Mouse (Mus musculus) liver, embryonic 16.5 days (tissue): ENCODE measurements around the gene Hist1h4a. TPM values are rescaled to one million over a fixed set of nuclear protein-coding genes. Genes with fewer than 3 reads are reported as not detected.

ENCODE experiments used
- ATAC-seq: fragments of 200-750 bp; cut with Nextera tagmentation; 2 replicates; pipeline ENCODE4 v1.8.0; 2017; ENCODE audit warnings: low read depth, mild to moderate bottlenecking, moderate number of reproducible peaks, moderate library complexity
- H3K27ac ChIP-seq: fragments of 300-500 bp; sonication (generic); 2 replicates; pipeline ENCODE4 v1.5.1; 2014; ENCODE audit warnings: mild to moderate bottlenecking, low read length
- H3K27me3 ChIP-seq: fragments of 300-500 bp; sonication (generic); 2 replicates; pipeline ENCODE4 v1.6.1; 2014; ENCODE audit warnings: low read depth, low read length, mixed read lengths; ENCODE audit not compliant: control insufficient read depth, insufficient read depth
- H3K36me3 ChIP-seq: fragments of 300-500 bp; sonication (generic); 2 replicates; pipeline ENCODE4 v1.6.1; 2014; ENCODE audit warnings: mild to moderate bottlenecking; ENCODE audit not compliant: control insufficient read depth, insufficient read depth
- H3K4me1 ChIP-seq: fragments of 300-500 bp; sonication (generic); 2 replicates; pipeline ENCODE4 v1.6.1; 2014; ENCODE audit warnings: low read depth, low read length, mixed read lengths; ENCODE audit not compliant: control insufficient read depth
- H3K4me2 ChIP-seq: fragments of 300-500 bp; sonication (generic); 2 replicates; pipeline ENCODE4 v1.6.1; 2014; ENCODE audit warnings: low read depth, low read length, mixed read lengths
- H3K4me3 ChIP-seq: fragments of 300-500 bp; sonication (generic); 2 replicates; pipeline ENCODE4 v1.5.1; 2014; ENCODE audit warnings: low read depth, mild to moderate bottlenecking, low read length
- H3K9ac ChIP-seq: fragments of 300-500 bp; sonication (generic); 2 replicates; pipeline ENCODE4 v1.6.1; 2014; ENCODE audit warnings: low read depth, low read length
- H3K9me3 ChIP-seq: fragments of 300-500 bp; sonication (generic); replicated peaks from 2 replicates; pipeline ENCODE4 v1.6.1; 2016; ENCODE audit warnings: low read length; ENCODE audit not compliant: control insufficient read depth
- WGBS: fragments of 180-500 bp; shearing (Covaris S2); extraction: QIAGEN DNeasy Blood & Tissue Kit; methylation state at CpG from one replicate; pipeline ENCODE4 v1.1.7; 2014; ENCODE audit not compliant: insufficient replicate concordance; 5-methylcytosine and 5-hydroxymethylcytosine counted together
- polyA plus RNA-seq: library from polyadenylated mRNA; unstranded; fragments of >200 nt; fragmentation: Nextera tagmentation; extraction: Ambion mirVana; gene quantifications from 2 replicates; pipeline ENCODE4 v1.2.1, GENCODE M21; 2015

Gene Hist1h4a
- polyA plus RNA-seq, 1 experiment from 2014 or later, result 0.48 TPM

- H3K27ac ChIP-seq, result peak overlapping the region; percentile 96
- peak overlapping the region; percentile 67 for H3K4me3 ChIP-seq
- ATAC-seq, result no peak
- WGBS, result under 1% methylated on average over 19 of the region's 27 CpGs
- H3K36me3 ChIP-seq, result no peaks in the 10 kb centered on the region
- H3K9me3 ChIP-seq, result no peaks in the 10 kb centered on the region
- H3K27me3 ChIP-seq, result no peaks in the 10 kb centered on the region
- H3K4me1 ChIP-seq, result peaks cover 46% of the 10 kb centered on the region
- H3K9ac ChIP-seq, result peak overlapping the region; percentile 78
- peak overlapping the region; percentile 86 for H3K4me2 ChIP-seq
Measured at GRCm38 (mm10) chr13:23760240-23760971, 624 bp downstream of the Hist1h4a start.

GRCm38 (mm10) chr13:23759916-23760239 is 1.2 kb downstream of the Hist1h4a start:
- Histone ChIP-seq H3K4me3 (peak overlapping the region; percentile 67), H3K9ac (peak overlapping the region; percentile 78), H3K4me2 (peak overlapping the region; percentile 86), H3K27ac (peak overlapping the region; percentile 96), H3K27me3 (no peaks in the 10 kb centered on the region), H3K9me3 (no peaks in the 10 kb centered on the region), H3K4me1 (peaks cover 44% of the 10 kb centered on the region), H3K36me3 (no peaks in the 10 kb centered on the region)
- no peak for ATAC-seq
- WGBS, result 52% methylated on average over 1 of the region's 1 CpGs

- Histone ChIP-seq H3K27ac (peak overlapping the region; percentile 92), H3K4me3 (no peak overlapping the region), H3K4me1 (peaks cover 38% of the 10 kb centered on the region), H3K9ac (peak overlapping the region; percentile 26; the same call in 1 of the 2 replicates), H3K27me3 (no peaks in the 10 kb centered on the region), H3K9me3 (no peaks in the 10 kb centered on the region), H3K4me2 (peak overlapping the region; percentile 86), H3K36me3 (no peaks in the 10 kb centered on the region)
- ATAC-seq, result no peak
- 84% methylated on average over 3 of the region's 3 CpGs for WGBS
Measured at GRCm38 (mm10) chr13:23759251-23759771, 1.7 kb downstream of the Hist1h4a start.

GRCm38 (mm10) chr13:23757921-23758320 is 3.1 kb downstream of the Hist1h4a start:
- H3K9me3 ChIP-seq, result no peaks in the 10 kb centered on the region
- H3K27ac ChIP-seq, result peak overlapping the region; percentile 92
- 31% methylated on average over 3 of the region's 3 CpGs for WGBS
- peaks cover 34% of the 10 kb centered on the region for H3K4me1 ChIP-seq
- H3K36me3 ChIP-seq, result no peaks in the 10 kb centered on the region
- peak overlapping the region; percentile 38 for H3K4me3 ChIP-seq
- H3K4me2 ChIP-seq, result peak overlapping the region; percentile 87
- peak overlapping the region; percentile 40 for H3K9ac ChIP-seq
- H3K27me3 ChIP-seq, result no peaks in the 10 kb centered on the region
- ATAC-seq, result no peak

GRCm38 (mm10) chr13:23757211-23757773 is 3.7 kb downstream of the Hist1h4a start:
- H3K27ac ChIP-seq, result peak overlapping the region; percentile 93
- H3K36me3 ChIP-seq, result no peaks in the 10 kb centered on the region
- peaks cover 31% of the 10 kb centered on the region for H3K4me1 ChIP-seq
- peak overlapping the region; percentile 64 for H3K9ac ChIP-seq
- no peaks in the 10 kb centered on the region for H3K9me3 ChIP-seq
- peak overlapping the region; percentile 60 for H3K4me3 ChIP-seq
- under 1% methylated on average over 14 of the region's 23 CpGs for WGBS
- no peaks in the 10 kb centered on the region for H3K27me3 ChIP-seq
- ATAC-seq, result peak; percentile 7
- peak overlapping the region; percentile 87 for H3K4me2 ChIP-seq

- ATAC-seq, result peak; percentile 64
- H3K4me1 ChIP-seq, result peaks cover 31% of the 10 kb centered on the region
- H3K4me3 ChIP-seq, result peak within 1 kb of the TSS; percentile 60
- no peaks in the 10 kb centered on the region for H3K36me3 ChIP-seq
- H3K27me3 ChIP-seq, result no peaks in the 10 kb centered on the region
- H3K9me3 ChIP-seq, result no peaks in the 10 kb centered on the region
- peak within 1 kb of the TSS; percentile 64 for H3K9ac ChIP-seq
- H3K27ac ChIP-seq, result peak within 1 kb of the TSS; percentile 93
- WGBS, result 1% methylated on average over 12 of the region's 22 CpGs
- H3K4me2 ChIP-seq, result peak within 1 kb of the TSS; percentile 87
Measured at GRCm38 (mm10) chr13:23756790-23757189, 4.2 kb downstream of the Hist1h4a start, which contains the start of gene Hist1h4b. Gene Hist1h4b (plus strand): TSS chr13:23757013.

GRCm38 (mm10) chr13:23755000-23755399 is 6.0 kb downstream of the Hist1h4a start:
- Histone ChIP-seq H3K27ac (peak overlapping the region; percentile 59), H3K4me1 (peaks cover 27% of the 10 kb centered on the region), H3K36me3 (no peaks in the 10 kb centered on the region), H3K27me3 (no peaks in the 10 kb centered on the region), H3K4me2 (no peak overlapping the region), H3K4me3 (no peak overlapping the region), H3K9me3 (no peaks in the 10 kb centered on the region), H3K9ac (no peak overlapping the region)
- ATAC-seq, result no peak

- Histone ChIP-seq H3K36me3 (no peaks in the 10 kb centered on the region), H3K4me1 (peaks cover 20% of the 10 kb centered on the region), H3K27ac (peak overlapping the region; percentile 95), H3K4me3 (peak overlapping the region; percentile 60), H3K27me3 (no peaks in the 10 kb centered on the region), H3K9ac (peak overlapping the region; percentile 77), H3K9me3 (no peaks in the 10 kb centered on the region), H3K4me2 (peak overlapping the region; percentile 53)
- 43% methylated on average over 4 of the region's 4 CpGs for WGBS
- no peak for ATAC-seq
Measured at GRCm38 (mm10) chr13:23753314-23754078, 7.5 kb downstream of the Hist1h4a start.
